Mouse (Mus musculus): ENCODE measurements around the gene Gm7029.

Gm7029 gene

GRCm38 (mm10) chr17:33884320-33884719 lies 10.7 kb downstream of the Gm7029 start:
- CTCF ChIA-PET, result interaction anchor here in 1 of 4 experiments (1.4 kb wide), 1 partner anchor 41 kb away, joined by 4 read pairs; no protein-coding TSS in a partner anchor
- POLR2A ChIA-PET, result interaction anchor here in 2 of 4 experiments (0.6 to 1.0 kb wide), 2 partner anchors 8 to 285 kb away, joined by 3 read pairs; no protein-coding TSS in a partner anchor

DNA sequence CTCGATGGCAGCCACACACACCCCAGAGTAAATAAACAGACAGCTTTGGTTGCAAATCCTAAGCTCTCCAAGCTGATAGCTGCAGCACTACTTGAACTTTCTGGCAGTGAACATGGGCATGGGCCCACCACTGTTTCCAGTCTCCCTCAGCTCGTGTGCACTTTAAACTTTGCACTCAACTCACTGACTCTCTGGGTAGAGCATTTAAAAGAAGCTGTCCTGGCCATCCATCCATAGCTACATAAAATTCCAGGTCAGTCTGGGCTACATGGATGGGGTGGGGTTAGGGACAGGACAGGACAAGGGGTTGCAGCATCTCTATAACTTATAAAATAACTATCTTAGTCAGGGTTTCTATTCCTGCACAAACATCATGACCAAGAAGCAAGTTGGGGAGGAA lies 14.2 kb downstream of the Gm7029 start:
- POLR2A ChIA-PET, result interaction anchor here in 3 of 4 experiments (0.6 to 2.8 kb wide), 19 partner anchors 9 to 433 kb away, joined by 3 to 14 read pairs (median 4); partner anchors contain the start of genes Ndufa7 (in 2 of the 3), Rps28 (in 2 of the 3), Cd320 (in 1 of the 3) and Daxx (in 1 of the 3)
- CTCF ChIA-PET, result interaction anchor here (0.6 to 1.4 kb wide), 5 partner anchors 36 to 335 kb away, joined by 3 to 6 read pairs (median 4); no protein-coding TSS in a partner anchor

GRCm38 (mm10) chr17:33888230-33888629 lies 14.6 kb downstream of the Gm7029 start:
- CTCF ChIA-PET, result interaction anchor here in 3 of 4 experiments (0.6 to 1.4 kb wide), 4 partner anchors 35 to 71 kb away, joined by 3 to 6 read pairs (median 4); no protein-coding TSS in a partner anchor
- POLR2A ChIA-PET, result interaction anchor here in 3 of 4 experiments (0.6 to 2.8 kb wide), 20 partner anchors 9 to 432 kb away, joined by 3 to 14 read pairs (median 4); partner anchors contain the start of genes Ndufa7 (in 2 of the 3), Rps28 (in 2 of the 3), Cd320 (in 1 of the 3) and Daxx (in 1 of the 3)

DNA sequence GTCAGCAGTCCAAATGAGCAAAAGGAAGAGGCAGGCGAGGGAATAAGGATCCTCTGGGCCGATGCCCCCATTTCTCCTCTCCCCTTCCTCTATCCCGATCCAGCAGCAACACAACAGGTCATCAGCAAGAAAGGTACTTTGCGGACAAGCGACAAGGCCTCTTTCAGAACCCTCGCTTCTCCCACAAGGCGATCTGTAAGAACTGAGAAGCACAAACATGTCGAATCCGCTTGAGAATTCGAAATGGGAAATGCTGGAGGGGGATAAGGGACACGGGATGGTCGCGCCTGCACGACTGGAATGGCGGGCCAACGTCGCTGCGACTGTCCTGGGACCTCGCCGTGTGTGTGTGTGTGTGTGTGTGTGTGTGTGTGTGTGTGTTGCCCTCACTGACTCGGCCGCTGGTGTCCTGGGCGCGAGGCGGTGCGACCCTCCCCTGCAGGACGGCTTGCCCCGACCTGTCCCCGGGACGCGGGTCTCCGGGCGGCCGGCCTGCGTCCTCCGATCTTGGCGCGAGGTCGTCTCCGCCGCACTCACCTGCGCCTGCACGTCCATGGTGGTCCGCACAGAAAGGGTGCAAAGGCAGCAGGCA lies 16.4 kb downstream of the Gm7029 start:
- ChIA-PET POLR2A (interaction anchor here in 2 of 4 experiments (0.5 to 5.4 kb wide), 14 partner anchors 8 to 292 kb away, joined by 3 to 117 read pairs (median 6); partner anchors contain the start of genes Ndufa7 (in 2 of the 2), Rps28 (in 2 of the 2), B3galt4 (in 1 of the 2) and Daxx (in 1 of the 2)), CTCF (interaction anchor here in 2 of 4 experiments (0.6 to 3.4 kb wide), 7 partner anchors 13 to 129 kb away, joined by 3 to 24 read pairs (median 4); partner anchors contain the start of genes Daxx (in 1 of the 2), Rab11b (in 1 of the 2), Tapbp (in 1 of the 2) and Zbtb22 (in 1 of the 2))

DNA sequence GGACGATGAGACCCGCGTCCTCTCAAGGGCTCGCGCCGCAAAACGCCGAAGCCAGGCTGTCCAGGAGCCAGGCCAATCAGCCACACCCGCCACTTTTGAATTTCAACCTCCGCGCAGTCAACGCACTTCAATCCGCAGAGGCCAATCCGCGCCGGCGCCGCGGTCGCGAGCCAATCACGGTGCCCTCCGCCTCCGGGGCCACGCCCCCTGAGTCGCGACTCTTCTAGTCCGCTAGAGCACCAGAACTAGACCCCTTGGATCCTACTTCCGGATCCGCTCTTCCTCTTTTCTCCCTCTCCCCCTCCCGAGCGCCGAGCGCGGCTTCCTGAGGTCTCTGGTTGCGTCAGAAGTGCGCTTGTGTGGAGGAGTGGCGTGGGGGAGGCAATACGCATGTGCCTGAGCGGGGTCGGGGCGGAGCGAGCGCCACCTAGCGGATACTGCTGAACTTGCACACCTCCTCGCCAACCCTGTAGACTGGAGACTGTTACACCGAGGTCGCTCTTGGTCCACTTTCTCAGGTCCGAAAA lies 17.0 kb downstream of the Gm7029 start, which contains the start of gene Kifc1:
TSS of gene Kifc1 (minus strand) at position 129 of the 527 bp plus-strand sequence.
- ChIA-PET POLR2A (interaction anchor here in 2 of 4 experiments (0.5 to 6.2 kb wide), 15 partner anchors 8 to 293 kb away, joined by 3 to 117 read pairs (median 6); partner anchors contain the start of genes Ndufa7 (in 2 of the 2), Rps18 (in 2 of the 2), Rps28 (in 2 of the 2) and Vps52 (in 2 of the 2)), CTCF (interaction anchor here in 3 of 4 experiments (0.6 to 4.7 kb wide), 9 partner anchors 12 to 130 kb away, joined by 3 to 31 read pairs (median 4); partner anchors contain the start of genes Daxx (in 1 of the 3), Rab11b (in 1 of the 3), Tapbp (in 1 of the 3) and Zbtb22 (in 1 of the 3))

DNA sequence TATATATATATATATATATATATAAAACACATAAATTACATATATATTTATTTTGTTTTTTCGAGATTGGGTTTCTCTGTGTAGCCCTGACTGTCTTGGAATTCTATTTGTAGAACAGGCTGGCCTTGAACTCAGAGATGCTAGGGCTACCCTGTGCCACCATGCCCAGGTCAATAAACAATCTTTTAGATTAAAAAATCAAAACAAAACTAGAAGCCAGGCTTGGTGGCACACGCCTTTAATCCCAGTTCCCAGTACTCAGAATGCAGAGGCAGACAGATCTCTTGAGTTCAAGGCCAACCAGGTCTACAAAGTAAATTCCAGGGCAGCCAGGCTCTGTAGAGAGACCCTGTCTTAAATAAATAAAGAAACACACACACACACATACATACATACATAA lies 17.7 kb downstream of the Gm7029 start:
- CTCF ChIA-PET, result interaction anchor here (0.7 to 4.7 kb wide), 11 partner anchors 12 to 131 kb away, joined by 4 to 31 read pairs (median 9); partner anchors contain the start of genes Tapbp (in 2 of the 4), Zbtb22 (in 2 of the 4), Rab11b (in 1 of the 4) and Vps52 (in 1 of the 4)

GRCm38 (mm10) chr17:33891892-33892291 lies 18.3 kb downstream of the Gm7029 start:
- ChIA-PET CTCF (interaction anchor here (0.6 to 4.7 kb wide), 24 partner anchors 11 to 1083 kb away, joined by 3 to 31 read pairs (median 6); partner anchors contain the start of genes Daxx (in 2 of the 4), Tapbp (in 2 of the 4), Zbtb22 (in 2 of the 4) and Cd320 (in 1 of the 4)), POLR2A (interaction anchor here (0.5 to 11.0 kb wide), 54 partner anchors 8 to 711 kb away, joined by 3 to 258 read pairs (median 4); partner anchors contain the start of genes B3galt4 (in 3 of the 4), Daxx (in 3 of the 4), Ndufa7 (in 3 of the 4) and Rps28 (in 3 of the 4))

More for the DNA sequence above, 17.7 kb downstream of the Gm7029 start:
- POLR2A ChIA-PET, result interaction anchor here in 3 of 4 experiments (0.7 to 6.2 kb wide), 18 partner anchors 9 to 711 kb away, joined by 3 to 117 read pairs (median 6); partner anchors contain the start of genes Daxx (in 2 of the 3), Ndufa7 (in 2 of the 3), Rab11b (in 2 of the 3) and Rps18 (in 2 of the 3)

DNA sequence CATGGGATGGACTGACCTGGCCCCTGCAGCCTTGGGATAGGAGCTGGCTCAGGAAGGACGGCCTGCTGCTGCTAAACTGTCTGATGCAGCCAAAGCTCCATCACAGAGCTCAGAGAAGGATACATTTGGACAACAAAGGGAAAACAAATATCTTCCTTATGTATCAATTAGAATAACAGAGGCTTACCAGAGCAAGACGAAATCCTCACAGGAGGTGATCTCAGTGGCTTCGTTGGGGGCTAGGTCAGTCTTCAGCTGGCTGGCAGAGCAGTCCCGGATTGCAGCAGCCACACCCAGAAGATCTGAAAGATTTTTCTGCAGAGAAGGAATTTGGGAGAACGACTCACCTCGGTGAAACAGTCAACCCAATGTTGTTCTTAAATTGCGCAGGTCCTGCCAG lies 18.8 kb downstream of the Gm7029 start:
- ChIA-PET POLR2A (interaction anchor here (0.5 to 11.0 kb wide), 62 partner anchors 8 to 229 kb away, joined by 3 to 258 read pairs (median 4); partner anchors contain the start of genes Daxx (in 4 of the 4), B3galt4 (in 3 of the 4), Ndufa7 (in 3 of the 4) and Rps28 (in 3 of the 4)), CTCF (interaction anchor here (0.6 to 4.7 kb wide), 24 partner anchors 10 to 1084 kb away, joined by 3 to 31 read pairs (median 6); partner anchors contain the start of genes Daxx (in 2 of the 4), Tapbp (in 2 of the 4), Zbtb22 (in 2 of the 4) and B3galt4 (in 1 of the 4))

DNA sequence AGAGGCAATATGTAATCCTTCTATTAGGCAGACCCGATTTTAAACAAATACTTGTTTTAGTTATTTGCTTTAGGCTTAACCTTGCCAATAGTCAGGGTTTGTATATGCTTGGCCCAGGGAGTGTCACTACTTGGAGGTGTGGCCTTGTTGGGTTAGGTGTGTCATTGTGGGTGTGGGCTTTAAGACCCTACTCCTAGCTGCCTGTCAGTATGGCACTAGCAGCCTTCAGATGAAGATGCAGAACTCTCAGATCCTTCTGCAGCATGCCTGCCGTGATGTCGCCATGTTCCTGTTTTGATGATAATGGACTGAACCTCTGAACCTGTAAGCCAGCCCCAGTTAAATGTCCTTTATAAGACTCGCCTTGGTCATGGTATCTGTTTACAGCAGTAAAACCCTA lies 19.4 kb downstream of the Gm7029 start:
- ChIA-PET CTCF (interaction anchor here (0.6 to 4.7 kb wide), 19 partner anchors 10 to 891 kb away, joined by 3 to 31 read pairs (median 6); partner anchors contain the start of genes Daxx (in 2 of the 4), Tapbp (in 2 of the 4), Zbtb22 (in 2 of the 4) and B3galt4 (in 1 of the 4)), POLR2A (interaction anchor here (0.7 to 11.0 kb wide), 55 partner anchors 9 to 229 kb away, joined by 3 to 258 read pairs (median 4); partner anchors contain the start of genes Daxx (in 4 of the 4), B3galt4 (in 3 of the 4), Tapbp (in 3 of the 4) and Zbtb22 (in 3 of the 4))

GRCm38 (mm10) chr17:33897114-33897794 lies 23.6 kb downstream of the Gm7029 start:
- POLR2A ChIA-PET, result interaction anchor here (0.6 to 11.0 kb wide), 15 partner anchors 9 to 54 kb away, joined by 3 to 258 read pairs (median 4); partner anchors contain the start of genes Daxx (in 2 of the 4), Tapbp (in 2 of the 4), Zbtb22 (in 2 of the 4) and B3galt4 (in 1 of the 4)
- CTCF ChIA-PET, result interaction anchor here in 3 of 4 experiments (0.7 to 3.7 kb wide), 13 partner anchors 12 to 72 kb away, joined by 3 to 29 read pairs (median 9); partner anchors contain the start of genes Tapbp (in 2 of the 3), Zbtb22 (in 2 of the 3), Cd320 (in 1 of the 3) and Daxx (in 1 of the 3)

DNA sequence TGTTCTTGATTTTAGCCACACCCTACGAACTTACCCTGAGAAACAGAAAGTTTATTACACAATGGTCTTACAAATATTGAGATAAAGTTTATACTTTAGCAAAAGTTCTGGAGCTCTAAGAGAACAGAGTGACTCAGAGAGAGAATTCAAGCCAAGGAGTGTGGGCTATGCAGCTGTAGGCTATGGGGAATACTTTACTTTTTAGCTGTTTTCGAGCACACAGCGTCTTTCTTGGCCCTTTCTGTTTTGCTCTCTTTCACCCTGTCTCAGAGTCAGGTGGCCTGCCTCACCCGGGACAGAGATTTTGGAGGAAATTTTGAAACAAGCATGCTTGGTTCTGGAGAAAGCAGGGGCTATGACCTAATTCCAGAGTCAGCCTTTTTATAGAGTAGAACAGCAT lies 24.6 kb downstream of the Gm7029 start:
- ChIA-PET CTCF (interaction anchor here in 3 of 4 experiments (0.6 to 3.7 kb wide), 11 partner anchors 11 to 86 kb away, joined by 3 to 29 read pairs (median 9); partner anchors contain the start of genes Tapbp (in 2 of the 3), Zbtb22 (in 2 of the 3), B3galt4 (in 1 of the 3) and Daxx (in 1 of the 3)), POLR2A (interaction anchor here (0.6 to 11.0 kb wide), 16 partner anchors 10 to 73 kb away, joined by 3 to 258 read pairs (median 5); partner anchors contain the start of genes Tapbp (in 4 of the 4), Zbtb22 (in 4 of the 4), Daxx (in 3 of the 4) and B3galt4 (in 1 of the 4))

- CTCF ChIA-PET, result interaction anchor here in 3 of 4 experiments (0.7 to 3.7 kb wide), 7 partner anchors 11 to 31 kb away, joined by 3 to 29 read pairs (median 3); partner anchors contain the start of genes Tapbp (in 2 of the 3) and Zbtb22 (in 2 of the 3)
- POLR2A ChIA-PET, result interaction anchor here in 3 of 4 experiments (0.6 to 11.0 kb wide), 16 partner anchors 7 to 81 kb away, joined by 3 to 258 read pairs (median 6); partner anchors contain the start of genes Daxx (in 3 of the 3), Tapbp (in 2 of the 3), Zbtb22 (in 2 of the 3) and B3galt4 (in 1 of the 3)
These were observed 26.0 kb downstream of the Gm7029 start for GRCm38 (mm10) chr17:33899642-33900041.

DNA sequence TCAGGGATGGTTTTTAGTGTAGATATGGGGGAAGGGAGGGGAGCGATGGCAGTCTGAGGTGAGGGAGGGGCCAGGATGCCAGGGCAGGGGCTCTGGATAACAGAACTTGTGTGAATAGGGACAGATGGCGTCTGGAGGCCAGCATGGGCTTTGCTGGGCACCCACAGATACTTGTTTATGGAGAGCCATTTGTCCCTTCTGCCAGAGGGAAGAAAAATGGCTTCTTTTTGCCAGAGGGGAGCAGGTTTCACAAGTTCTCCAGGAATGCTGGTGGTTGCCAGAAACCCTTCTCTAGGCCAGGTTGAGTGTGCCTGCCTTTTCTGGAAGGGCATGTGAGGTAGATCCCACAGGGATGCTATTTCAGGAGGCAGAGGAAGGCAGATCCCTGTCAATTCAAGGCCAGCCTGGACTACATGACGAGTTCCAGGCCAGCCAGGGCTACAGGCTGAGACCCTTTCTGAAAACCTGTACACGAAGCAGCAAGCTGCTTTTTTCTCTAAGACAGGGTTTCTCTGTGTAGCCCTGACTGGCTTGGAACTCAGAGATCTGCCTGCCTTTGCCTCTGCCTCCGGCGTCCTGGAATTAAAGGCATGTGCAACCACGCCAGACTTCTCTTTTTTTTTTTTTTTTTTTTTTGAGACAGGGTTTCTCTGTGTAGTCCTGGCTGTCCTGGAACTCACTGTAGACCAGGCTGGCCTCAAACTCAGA lies 26.8 kb downstream of the Gm7029 start:
- CTCF ChIA-PET, result interaction anchor here in 3 of 4 experiments (0.6 to 3.7 kb wide), 4 partner anchors 10 to 506 kb away, joined by 3 to 12 read pairs (median 4); partner anchors contain the start of genes Tapbp (in 1 of the 3) and Zbtb22 (in 1 of the 3)
- POLR2A ChIA-PET, result interaction anchor here (0.7 to 11.0 kb wide), 17 partner anchors 7 to 128 kb away, joined by 3 to 258 read pairs (median 3); partner anchors contain the start of genes Daxx (in 3 of the 4), Tapbp (in 3 of the 4), Zbtb22 (in 3 of the 4) and H2-Ke6 (in 1 of the 4)

DNA sequence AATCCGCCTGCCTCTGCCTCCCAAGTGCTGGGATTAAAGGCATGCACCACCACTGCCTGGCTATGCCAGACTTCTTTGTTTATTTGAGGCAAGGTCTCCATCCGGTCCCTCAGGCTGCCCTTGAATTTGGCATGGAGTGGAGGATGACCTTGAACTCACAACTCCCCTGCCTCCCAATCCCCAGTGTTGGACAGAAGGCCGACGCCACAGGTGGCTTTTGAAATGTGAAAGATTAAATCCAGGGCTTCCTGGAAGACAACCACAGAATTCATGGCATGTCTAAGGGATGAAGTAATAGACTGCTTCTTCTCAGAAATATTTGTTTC lies 27.3 kb downstream of the Gm7029 start:
- ChIA-PET POLR2A (interaction anchor here (0.7 to 11.0 kb wide), 14 partner anchors 8 to 127 kb away, joined by 3 to 258 read pairs (median 3); partner anchors contain the start of genes Daxx (in 3 of the 4), Tapbp (in 2 of the 4), Zbtb22 (in 2 of the 4) and H2-Ke6 (in 1 of the 4)), CTCF (interaction anchor here in 1 of 4 experiments (3.7 kb wide), 1 partner anchor 15 kb away, joined by 12 read pairs; the partner anchor contains the start of genes Tapbp and Zbtb22)
